ENCODE assay signal across 22 mouse cellular contexts in the genomic region with DNA sequence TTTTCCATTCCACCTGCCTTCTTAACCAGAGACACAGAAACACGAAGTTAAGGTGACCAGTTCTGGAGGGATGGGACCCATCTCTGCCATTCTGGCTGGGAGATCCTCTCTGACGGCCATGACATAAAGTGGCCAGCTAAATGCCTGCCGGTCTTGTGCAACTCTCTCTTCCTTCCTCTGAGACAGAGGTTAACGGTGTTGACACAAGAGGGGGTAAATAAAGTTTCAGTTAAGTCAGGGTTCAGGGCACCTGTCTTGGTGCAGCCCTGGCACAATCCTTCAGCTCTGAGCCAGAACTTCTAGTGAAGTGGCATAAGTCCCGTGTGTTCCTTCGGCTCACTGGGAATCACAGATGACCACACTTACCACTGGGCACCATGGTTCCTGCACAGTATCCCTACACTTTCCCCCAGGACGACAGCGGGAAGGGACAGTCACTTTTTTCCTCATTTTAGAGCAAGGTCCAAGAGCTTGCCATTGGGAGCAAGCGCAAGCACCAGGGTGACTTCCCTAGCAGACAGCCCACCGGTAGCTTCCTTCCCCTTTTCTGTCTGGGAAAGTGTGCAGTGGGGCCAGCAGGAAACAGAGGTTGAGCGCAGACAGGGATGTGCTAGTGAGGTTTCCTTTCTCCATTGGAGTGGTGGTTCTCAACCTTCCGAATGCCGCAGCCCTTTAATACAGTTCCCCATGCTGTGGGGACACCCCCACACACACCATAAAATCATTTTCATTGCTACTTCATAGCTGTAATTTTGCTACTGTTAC. TPM values are rescaled to one million over a fixed set of nuclear protein-coding genes. Genes with fewer than 3 reads are reported as not detected.
DNase-seq lines count a peak whose midpoint lies in the region; ATAC-seq and TF ChIP-seq lines count a peak whose summit lies in the region.
"Had no signal": no experiment of that assay in that cellular context is flagged by ENCODE, and none has a peak within 500 bp of the region (broad histone marks: within the 10 kb centered on the region; RNA-seq: fewer than 3 reads in every experiment).

No protein-coding gene starts in this region.

- no peaks in the 10 kb centered on the region for H3K9me3 ChIP-seq in heart, embryonic 10.5 days
- peaks cover 5% of the 10 kb centered on the region for H3K9me3 ChIP-seq in heart, embryonic 12.5 days (replicated peaks)
- no peaks in the 10 kb centered on the region for H3K9me3 ChIP-seq in liver, embryonic 11.5 days (ENCODE audit: control insufficient read depth, low read length)
- peaks cover 34% of the 10 kb centered on the region for H3K9me3 ChIP-seq in megakaryocyte, embryonic 14.5 days
- 0 out of 2 replicates have a peak, but pooled peaks cover 7% of the 10 kb centered on the region for H3K9me3 ChIP-seq in midbrain, embryonic 13.5 days

- H3K36me3 ChIP-seq in heart, embryonic 10.5 days = no peaks in the 10 kb centered on the region
- H3K36me3 ChIP-seq in heart, embryonic 12.5 days = peaks cover 6% of the 10 kb centered on the region; the same call in 1 of the 2 replicates
- no peaks in the 10 kb centered on the region for H3K36me3 ChIP-seq in liver, embryonic 11.5 days (ENCODE audit: control insufficient read depth, insufficient read depth, low read length)
- H3K36me3 ChIP-seq in megakaryocyte, embryonic 14.5 days (replicated peaks; ENCODE audit: low read length) = peaks cover 47% of the 10 kb centered on the region
- no peaks in the 10 kb centered on the region for H3K36me3 ChIP-seq in midbrain, embryonic 13.5 days
- H3K36me3 ChIP-seq: embryonic facial prominence, embryonic 12.5 days; limb, embryonic 13.5 days; neural tube, embryonic 12.5 days had no signal

- H3K4me2 ChIP-seq in heart, embryonic 12.5 days = no peak overlapping the region
- H3K4me2 ChIP-seq in liver, embryonic 11.5 days = no peak overlapping the region
- H3K4me2 ChIP-seq in midbrain, embryonic 13.5 days (replicated peaks) = no peak overlapping the region
- H3K4me2 ChIP-seq: embryonic facial prominence, embryonic 12.5 days; heart, embryonic 11.5 days; limb, embryonic 13.5 days; neural tube, embryonic 12.5 days had no signal

- no peak overlapping the region for H3K9ac ChIP-seq in heart, embryonic 12.5 days
- no peak overlapping the region for H3K9ac ChIP-seq in liver, embryonic 11.5 days (ENCODE audit: low read depth, low read length)
- no peak overlapping the region for H3K9ac ChIP-seq in midbrain, embryonic 13.5 days (replicated peaks)
- H3K9ac ChIP-seq: embryonic facial prominence, embryonic 12.5 days; forebrain, postnatal 0 days; limb, embryonic 13.5 days; neural tube, embryonic 12.5 days had no signal

- no peak for TF ChIP-seq CTCF in bone marrow macrophage, adult 2 months (IDR thresholded peaks at IDR 0.05; ENCODE audit: low read depth, low read length)

- H3K4me1 ChIP-seq in heart, embryonic 10.5 days = peaks cover 10% of the 10 kb centered on the region
- peaks cover 13% of the 10 kb centered on the region for H3K4me1 ChIP-seq in heart, embryonic 12.5 days (replicated peaks)
- peaks cover 38% of the 10 kb centered on the region for H3K4me1 ChIP-seq in bone marrow macrophage, adult 2 months (ENCODE audit: control insufficient read depth, insufficient read depth, low read length)
- peaks cover 8% of the 10 kb centered on the region; the same call in 1 of the 2 replicates for H3K4me1 ChIP-seq in liver, embryonic 11.5 days (replicated peaks; ENCODE audit: control insufficient read depth, insufficient read depth, low read length)
- H3K4me1 ChIP-seq in megakaryocyte, embryonic 14.5 days = peaks cover 36% of the 10 kb centered on the region
- H3K4me1 ChIP-seq in midbrain, embryonic 13.5 days (replicated peaks) = no peaks in the 10 kb centered on the region
- H3K4me1 ChIP-seq: embryonic facial prominence, embryonic 12.5 days; limb, embryonic 13.5 days; neural tube, embryonic 12.5 days had no signal

- no peak overlapping the region for H3K27ac ChIP-seq in heart, embryonic 10.5 days
- H3K27ac ChIP-seq in heart, embryonic 12.5 days (ENCODE audit: poor library complexity, severe bottlenecking) = no peak overlapping the region
- H3K27ac ChIP-seq in bone marrow macrophage, adult 2 months (ENCODE audit: insufficient read depth, low read depth, low read length) = 0 out of 2 replicates have a peak overlapping the region, but pooled peaks have one; percentile 2
- 0 out of 2 replicates have a peak overlapping the region, but pooled peaks have one; percentile 13 for H3K27ac ChIP-seq in liver, embryonic 11.5 days (ENCODE audit: low read depth, low read length)
- H3K27ac ChIP-seq in midbrain, embryonic 13.5 days = no peak overlapping the region
- H3K27ac ChIP-seq: embryonic facial prominence, embryonic 12.5 days; limb, embryonic 13.5 days; macrophage; neural tube, embryonic 12.5 days had no signal

- ATAC-seq in heart, embryonic 12.5 days (ENCODE audit: insufficient number of reproducible peaks, low FRiP score) = no peak
- ATAC-seq in liver, embryonic 11.5 days (replicated peaks; ENCODE audit: low FRiP score) = no peak; the same call in 1 of the 2 replicates
- no peak for ATAC-seq in midbrain, embryonic 13.5 days
- ATAC-seq: forebrain, postnatal 0 days; hindbrain, embryonic 16.5 days; intestine, postnatal 0 days had no signal

- peak; percentile 41 for DNase-seq in heart, embryonic 10.5 days (ENCODE audit: low spot score)
- no peak for DNase-seq in liver, embryonic 11.5 days (ENCODE audit: low spot score)
- DNase-seq in right cerebral cortex, postnatal 25 days = no peak
- DNase-seq in retina, postnatal 1 day = no peak
- DNase-seq: adrenal gland, adult 8-10 months; cerebellum, adult 8-10 months; forebrain, postnatal 0 days; gastrocnemius, postnatal 14 days; kidney, postnatal 14 days; thymus, adult 2 months had no signal

- H3K27me3 ChIP-seq in heart, embryonic 10.5 days (ENCODE audit: insufficient read depth, poor library complexity, severe bottlenecking) = no peaks in the 10 kb centered on the region
- no peaks in the 10 kb centered on the region for H3K27me3 ChIP-seq in heart, embryonic 12.5 days (replicated peaks)
- H3K27me3 ChIP-seq in liver, embryonic 11.5 days (replicated peaks; ENCODE audit: control insufficient read depth, insufficient read depth, low read length) = no peaks in the 10 kb centered on the region
- no peaks in the 10 kb centered on the region for H3K27me3 ChIP-seq in megakaryocyte, embryonic 14.5 days (replicated peaks)
- H3K27me3 ChIP-seq in midbrain, embryonic 13.5 days = no peaks in the 10 kb centered on the region
- H3K27me3 ChIP-seq: CH12.LX; embryonic facial prominence, embryonic 12.5 days; limb, embryonic 13.5 days; neural tube, embryonic 12.5 days had no signal

- H3K4me3 ChIP-seq in heart, embryonic 10.5 days = no peak overlapping the region
- no peak overlapping the region for H3K4me3 ChIP-seq in heart, embryonic 12.5 days
- H3K4me3 ChIP-seq in bone marrow macrophage, adult 2 months (ENCODE audit: insufficient read depth, low read length) = peak overlapping the region; percentile 12; the same call in 1 of the 2 replicates
- H3K4me3 ChIP-seq in liver, embryonic 11.5 days (ENCODE audit: low read depth, low read length) = no peak overlapping the region
- H3K4me3 ChIP-seq in megakaryocyte, embryonic 14.5 days (replicated peaks) = peak overlapping the region; percentile 67
- no peak overlapping the region for H3K4me3 ChIP-seq in midbrain, embryonic 13.5 days (replicated peaks)
- H3K4me3 ChIP-seq: embryonic facial prominence, embryonic 12.5 days; limb, embryonic 13.5 days; neural tube, embryonic 12.5 days had no signal

- 79% methylated on average over 13 of the region's 13 CpGs for WGBS in heart, embryonic 10.5 days
- WGBS in heart, embryonic 12.5 days = 80% methylated on average over 13 of the region's 13 CpGs
- WGBS in liver, embryonic 11.5 days = 49% methylated on average over 13 of the region's 13 CpGs
- 91% methylated on average over 13 of the region's 13 CpGs for WGBS in midbrain, embryonic 13.5 days

- no peak for TF ChIP-seq POLR2A in bone marrow macrophage, adult 2 months (IDR thresholded peaks at IDR 0.05; ENCODE audit: borderline replicate concordance, low read depth, low read length)

RNA-seq across cellular contexts. Expression of a gene that starts 58.0 kb away (rescaled TPM):
- polyA plus RNA-seq in heart, embryonic 10.5 days (2016; fragmentation: Nextera tagmentation; extraction: Ambion mirVana) = 14.7 and 20.3 TPM in 2 replicates
- 30.6 and 37.2 TPM in 2 replicates for polyA plus RNA-seq in heart, embryonic 12.5 days (2016; fragmentation: Nextera tagmentation; extraction: Ambion mirVana)
- 10.1 and 10.5 TPM in 2 replicates for polyA plus RNA-seq in bone marrow macrophage, adult 2 months (2012; ENCODE audit: insufficient read depth, insufficient read length, missing spikeins)
- polyA plus RNA-seq in liver, embryonic 11.5 days (2014; fragmentation: Nextera tagmentation; extraction: Ambion mirVana) = 3.5 and 5.5 TPM in 2 replicates
- polyA plus RNA-seq in megakaryocyte, embryonic 14.5 days (2012; ENCODE audit: insufficient read depth, low replicate concordance) = 1.5 and 3.2 TPM in 2 replicates
- 35.4 and 37.4 TPM in 2 replicates for polyA plus RNA-seq in midbrain, embryonic 13.5 days (2015; fragmentation: Nextera tagmentation; extraction: Ambion mirVana)

Comparison
In these comparisons a context has a peak if more than half of its experiments do, and no peak if none do; other contexts are left out.
1. H3K27ac ChIP-seq: peak in bone marrow macrophage, adult 2 months (single experiment) and liver, embryonic 11.5 days (single experiment); none in heart, embryonic 10.5 days (single experiment), heart, embryonic 12.5 days (single experiment) and midbrain, embryonic 13.5 days (single experiment).
2. H3K4me3 ChIP-seq: peak in bone marrow macrophage, adult 2 months (single experiment) and megakaryocyte, embryonic 14.5 days (single experiment); none in heart, embryonic 10.5 days (single experiment), heart, embryonic 12.5 days (single experiment), liver, embryonic 11.5 days (single experiment) and midbrain, embryonic 13.5 days (single experiment).